Mouse (Mus musculus): ENCODE results near the gene Lss.

GRCm38 (mm10) chr10:76575374-76575773, 44.0 kb downstream of the Lss start, which contains the start of gene Ftcd:
- TF ChIP-seq POLR2A (IDR thresholded peaks at IDR 0.05; ENCODE audit: control insufficient read depth, extremely low read depth, insufficient read depth, low read length, poor library complexity), result no peak
- TF ChIP-seq CTCF (IDR thresholded peaks at IDR 0.05; ENCODE audit: borderline replicate concordance, control insufficient read depth, extremely low read depth, insufficient read depth, low read length, poor library complexity), result no peak

Data from thymus, adult 2 months (tissue).